Mouse (Mus musculus): ENCODE data around the gene Hsdl2. TPM values are rescaled to one million over a fixed set of nuclear protein-coding genes. Genes with fewer than 3 reads are reported as not detected.

The Hsdl2 gene
- polyA plus RNA-seq, 1 experiment from 2014 or later: 61.6 TPM

GRCm38 (mm10) chr4:59546285-59547071 is 34.9 kb upstream of the Hsdl2 start:
- 22% methylated on average over 7 of the region's 7 CpGs for WGBS (ENCODE audit: insufficient replicate concordance)
- H3K4me1 ChIP-seq (ENCODE audit: insufficient read depth): peaks cover 18% of the 10 kb centered on the region

GRCm38 (mm10) chr4:59547136-59547889 is 34.0 kb upstream of the Hsdl2 start:
- no peak for TF ChIP-seq EP300 (IDR thresholded peaks at IDR 0.05; ENCODE audit: low read depth)
- TF ChIP-seq CTCF (IDR thresholded peaks at IDR 0.05; ENCODE audit: low read depth): no peak
- Histone ChIP-seq H3K4me2 (ENCODE audit: low read depth, low read length) (peak overlapping the region; percentile 97), H3K9me3 (ENCODE audit: low read length) (no peaks in the 10 kb centered on the region), H3K27ac (ENCODE audit: low read depth) (peak overlapping the region; percentile 100), H3K4me3 (ENCODE audit: low read depth, low read length) (peak overlapping the region; percentile 97), H3K4me1 (ENCODE audit: insufficient read depth) (peaks cover 18% of the 10 kb centered on the region), H3K27me3 (ENCODE audit: insufficient read depth, low read length) (no peaks in the 10 kb centered on the region), H3K9ac (replicated peaks) (peak overlapping the region; percentile 99), H3K36me3 (replicated peaks; ENCODE audit: insufficient read depth, low read length) (no peaks in the 10 kb centered on the region)
- DNase-seq (peak; percentile 55), ATAC-seq (no peak)
- WGBS (ENCODE audit: insufficient replicate concordance): 10% methylated on average over 11 of the region's 11 CpGs

More at GRCm38 (mm10) chr4:59546285-59547071, 34.9 kb upstream of the Hsdl2 start:
- peak overlapping the region; percentile 100 for H3K27ac ChIP-seq (ENCODE audit: low read depth)
- H3K9me3 ChIP-seq (ENCODE audit: low read length): no peaks in the 10 kb centered on the region
- DNase-seq (no peak), ATAC-seq (no peak)
- no peaks in the 10 kb centered on the region for H3K27me3 ChIP-seq (ENCODE audit: insufficient read depth, low read length)
- peak overlapping the region; percentile 97 for H3K4me3 ChIP-seq (ENCODE audit: low read depth, low read length)
- H3K4me2 ChIP-seq (ENCODE audit: low read depth, low read length): peak overlapping the region; percentile 97
- no peaks in the 10 kb centered on the region for H3K36me3 ChIP-seq (replicated peaks; ENCODE audit: insufficient read depth, low read length)
- peak overlapping the region; percentile 99 for H3K9ac ChIP-seq (replicated peaks)
- no peak for TF ChIP-seq CTCF (IDR thresholded peaks at IDR 0.05; ENCODE audit: low read depth)
- TF ChIP-seq EP300 (IDR thresholded peaks at IDR 0.05; ENCODE audit: low read depth): no peak

DNA sequence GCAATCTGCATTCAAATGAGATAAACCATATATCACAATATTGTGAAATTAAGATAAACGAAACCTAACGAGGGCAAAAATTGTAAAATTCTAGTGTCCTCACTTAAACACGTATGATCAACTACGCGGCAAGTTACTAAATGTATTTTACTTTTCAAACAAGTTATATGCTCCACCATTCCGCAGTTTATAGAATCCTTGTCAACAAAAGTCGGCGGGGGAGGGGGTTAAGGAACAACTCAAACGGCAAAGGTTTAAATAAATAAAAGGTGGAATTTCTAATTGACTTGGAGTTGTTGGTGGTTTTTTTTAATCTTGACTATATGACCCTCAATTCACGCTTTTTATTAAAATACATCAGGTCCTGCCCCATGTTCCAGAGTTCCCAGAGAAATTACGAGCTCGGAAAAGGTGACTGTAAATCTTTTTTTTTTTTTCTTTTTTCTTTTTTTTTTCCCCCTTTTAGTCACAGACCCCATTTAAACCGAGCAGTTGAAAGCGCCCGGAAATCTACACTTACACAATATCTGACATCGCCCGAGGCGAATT is 33.3 kb upstream of the Hsdl2 start:
- Histone ChIP-seq H3K9me3 (ENCODE audit: low read length) (no peaks in the 10 kb centered on the region), H3K4me2 (ENCODE audit: low read depth, low read length) (peak overlapping the region; percentile 97), H3K9ac (replicated peaks) (peak overlapping the region; percentile 99), H3K27ac (ENCODE audit: low read depth) (peak overlapping the region; percentile 100), H3K27me3 (ENCODE audit: insufficient read depth, low read length) (no peaks in the 10 kb centered on the region), H3K36me3 (replicated peaks; ENCODE audit: insufficient read depth, low read length) (no peaks in the 10 kb centered on the region), H3K4me3 (ENCODE audit: low read depth, low read length) (peak overlapping the region; percentile 97), H3K4me1 (ENCODE audit: insufficient read depth) (peaks cover 18% of the 10 kb centered on the region)
- WGBS (ENCODE audit: insufficient replicate concordance): 1% methylated on average over 18 of the region's 18 CpGs
- DNase-seq: no peak
- TF ChIP-seq CTCF (IDR thresholded peaks at IDR 0.05; ENCODE audit: low read depth): no peak
- 0 out of 2 replicates have a peak, but pooled peaks have one; percentile 6 for TF ChIP-seq EP300 (IDR thresholded peaks at IDR 0.05; ENCODE audit: low read depth)
- no peak for ATAC-seq

- Histone ChIP-seq H3K9ac (replicated peaks) (peak overlapping the region; percentile 99), H3K36me3 (replicated peaks; ENCODE audit: insufficient read depth, low read length) (no peaks in the 10 kb centered on the region), H3K4me2 (ENCODE audit: low read depth, low read length) (peak overlapping the region; percentile 97), H3K27me3 (ENCODE audit: insufficient read depth, low read length) (no peaks in the 10 kb centered on the region), H3K27ac (ENCODE audit: low read depth) (peak overlapping the region; percentile 100), H3K9me3 (ENCODE audit: low read length) (no peaks in the 10 kb centered on the region), H3K4me3 (ENCODE audit: low read depth, low read length) (peak overlapping the region; percentile 97), H3K4me1 (ENCODE audit: insufficient read depth) (peaks cover 20% of the 10 kb centered on the region)
- TF ChIP-seq EP300 (IDR thresholded peaks at IDR 0.05; ENCODE audit: low read depth) (no peak), CTCF (IDR thresholded peaks at IDR 0.05; ENCODE audit: low read depth) (no peak)
- DNase-seq: peak; percentile 88
- ATAC-seq: peak; percentile 71
- 3% methylated on average over 44 of the region's 83 CpGs for WGBS (ENCODE audit: insufficient replicate concordance)
These were observed 32.7 kb upstream of the Hsdl2 start for GRCm38 (mm10) chr4:59548560-59549174.

DNA sequence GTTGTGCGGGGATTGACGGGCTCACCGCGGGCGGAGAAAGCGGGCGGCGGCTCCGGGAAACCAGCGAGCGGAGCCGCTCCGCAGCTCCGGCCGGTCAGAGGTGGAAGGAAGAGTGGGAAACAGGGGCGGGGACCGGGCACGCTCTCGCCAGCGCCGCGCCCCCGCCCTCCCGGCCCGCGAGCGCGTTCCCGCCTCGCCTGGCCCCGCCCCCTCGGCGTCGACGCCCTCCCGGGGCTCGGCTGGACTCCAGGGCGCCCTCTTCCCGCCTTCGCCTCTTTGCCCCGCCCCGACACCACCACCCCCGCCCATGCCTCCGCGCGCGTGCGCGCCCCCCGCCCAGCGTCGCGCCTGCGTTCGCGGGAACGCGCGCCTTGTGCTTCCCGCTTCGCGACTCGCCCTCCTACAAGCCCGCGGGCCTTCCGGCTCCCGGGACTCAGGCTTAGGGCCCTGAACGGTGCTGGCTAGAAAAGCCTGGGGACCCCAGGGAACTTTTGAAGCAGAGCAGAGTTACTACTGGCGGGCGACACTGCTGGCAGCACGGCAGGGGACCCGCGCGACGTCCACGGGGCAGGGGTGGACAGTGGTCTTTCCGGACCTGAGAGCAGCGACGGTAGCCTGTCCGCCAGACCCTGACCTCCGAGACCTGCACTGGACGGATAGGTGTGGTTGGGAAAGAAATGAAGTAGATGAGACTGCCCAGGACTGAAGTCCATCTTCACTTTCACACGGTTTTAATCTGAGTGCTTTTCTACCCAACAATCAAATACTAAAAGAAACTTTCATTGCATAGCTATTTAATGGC is 32.0 kb upstream of the Hsdl2 start, which contains the start of gene Ptbp3:
TSS of gene Ptbp3 (minus strand) at position 190 of the 802 bp plus-strand sequence.
- no peaks in the 10 kb centered on the region for H3K27me3 ChIP-seq (ENCODE audit: insufficient read depth, low read length)
- under 1% methylated on average over 42 of the region's 83 CpGs for WGBS (ENCODE audit: insufficient replicate concordance)
- ATAC-seq: peak; percentile 92
- TF ChIP-seq CTCF (IDR thresholded peaks at IDR 0.05; ENCODE audit: low read depth): peak; percentile 19; the same call in 1 of the 2 replicates
- TF ChIP-seq EP300 (IDR thresholded peaks at IDR 0.05; ENCODE audit: low read depth): peak; percentile 50; the same call in 1 of the 2 replicates
- peak within 1 kb of the TSS; percentile 97 for H3K4me2 ChIP-seq (ENCODE audit: low read depth, low read length)
- H3K36me3 ChIP-seq (replicated peaks; ENCODE audit: insufficient read depth, low read length): no peaks in the 10 kb centered on the region
- peak within 1 kb of the TSS; percentile 100 for H3K27ac ChIP-seq (ENCODE audit: low read depth)
- peaks cover 20% of the 10 kb centered on the region for H3K4me1 ChIP-seq (ENCODE audit: insufficient read depth)
- peak; percentile 98 for DNase-seq
- H3K4me3 ChIP-seq (ENCODE audit: low read depth, low read length): peak within 1 kb of the TSS; percentile 97
- no peaks in the 10 kb centered on the region for H3K9me3 ChIP-seq (ENCODE audit: low read length)
- H3K9ac ChIP-seq (replicated peaks): peak within 1 kb of the TSS; percentile 99

Data from liver, postnatal 0 days (tissue).